Mouse (Mus musculus) urinary bladder, postnatal 25 days (tissue): ENCODE results near the gene Clip1.

ENCODE experiments used
- DNase-seq: peaks from one replicate; pipeline ENCODE4 v3.0.0; 2022; ENCODE audit warnings: low spot score

The Clip1 gene

GRCm38 (mm10) chr5:123602174-123602573, 82.2 kb downstream of the Clip1 start:
- no peak for DNase-seq

GRCm38 (mm10) chr5:123599319-123599718, 85.1 kb downstream of the Clip1 start:
- no peak for DNase-seq

GRCm38 (mm10) chr5:123593622-123594280, 90.7 kb downstream of the Clip1 start:
- no peak for DNase-seq

GRCm38 (mm10) chr5:123580043-123580442, 104.4 kb downstream of the Clip1 start:
- no peak for DNase-seq

GRCm38 (mm10) chr5:123576696-123577095, 107.7 kb downstream of the Clip1 start:
- DNase-seq, result no peak

GRCm38 (mm10) chr5:123573362-123573761, 111.1 kb downstream of the Clip1 start:
- no peak for DNase-seq

- DNase-seq, result peak; percentile 96
These were observed 111.8 kb downstream of the Clip1 start, which contains the start of gene Vps33a for GRCm38 (mm10) chr5:123572357-123573186. TSS of gene Vps33a (minus strand) at chr5:123573038.

- no peak for DNase-seq
These were observed 123.3 kb downstream of the Clip1 start for GRCm38 (mm10) chr5:123561128-123561527.

- no peak for DNase-seq
These were observed 124.8 kb downstream of the Clip1 start for GRCm38 (mm10) chr5:123559588-123559987.

GRCm38 (mm10) chr5:123556451-123556850, 128.0 kb downstream of the Clip1 start:
- DNase-seq, result peak; percentile 3

- DNase-seq, result peak; percentile 1
These were observed 128.7 kb downstream of the Clip1 start for GRCm38 (mm10) chr5:123555693-123556092.

- DNase-seq, result peak; percentile 1
These were observed 150.6 kb downstream of the Clip1 start for GRCm38 (mm10) chr5:123533801-123534200.

- peak; percentile 1 for DNase-seq
These were observed 154.4 kb downstream of the Clip1 start for GRCm38 (mm10) chr5:123530056-123530455.

- peak; percentile 1 for DNase-seq
These were observed 155.8 kb downstream of the Clip1 start for GRCm38 (mm10) chr5:123528641-123529040.
